ENCODE assay signal across 15 mouse cellular contexts in genomic region chr9:89869594-89869993, GRCm38 (mm10). TPM values are rescaled to one million over a fixed set of nuclear protein-coding genes. Genes with fewer than 3 reads are reported as not detected.
"Had no signal": no experiment of that assay in that cellular context is flagged by ENCODE, and none has a peak within 500 bp of the region (broad histone marks: within the 10 kb centered on the region; RNA-seq: fewer than 3 reads in every experiment).

No protein-coding gene starts in this region.

- DNase-seq: kidney, adult 8-10 months; kidney, postnatal 10 days; kidney, postnatal 36 days; left cerebral cortex, postnatal 4 days; liver, postnatal 0 days; lung, embryonic 14.5 days; midbrain, embryonic 14.5 days; right cerebral cortex, adult 18-20 months; right cerebral cortex, postnatal 25 days; spleen, adult 18-20 months; thymus, adult 2 months; thymus, postnatal 36 days had no signal

- ATAC-seq: liver, postnatal 0 days; lung, postnatal 0 days had no signal

RNA-seq across cellular contexts. Expression of gene Rasgrf1, which starts 40.1 kb away (rescaled TPM):
- total RNA-seq: megakaryocyte-erythroid progenitor cell, adult 5-6 weeks had no signal
- polyA plus RNA-seq: liver, embryonic 11.5 days had no signal
